Mouse (Mus musculus): ENCODE data around the gene Nkx2-1. TPM values are rescaled to one million over a fixed set of nuclear protein-coding genes. Genes with fewer than 3 reads are reported as not detected.

The Nkx2-1 gene
- 84.7 and 87.6 TPM in 2 replicates for polyA plus RNA-seq (2015; fragmentation: Nextera tagmentation; extraction: Ambion mirVana)

DNA sequence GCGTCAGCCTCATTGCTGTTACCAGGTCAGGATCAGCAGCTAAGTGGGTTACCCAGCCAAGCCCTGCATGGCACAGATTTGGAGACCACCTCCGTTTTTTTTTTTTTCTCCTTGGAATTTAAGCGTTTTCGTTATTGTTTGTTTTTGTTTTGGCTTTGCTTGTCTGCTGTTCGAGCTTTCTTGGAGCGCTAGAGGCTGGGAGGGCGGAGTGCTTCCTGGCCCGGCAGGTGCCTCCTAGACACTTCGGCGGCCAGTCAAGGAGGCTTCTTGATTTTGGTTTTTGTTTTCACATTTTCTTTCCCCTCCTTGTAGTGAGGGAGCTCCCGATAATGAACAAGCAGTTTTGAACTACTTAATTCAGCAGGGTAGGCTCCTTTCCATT, at the start of gene Nkx2-1:
Gene Nkx2-1, minus strand, starts transcription at position 25 of the 382 bp plus-strand sequence.
- no peaks in the 10 kb centered on the region for H3K36me3 ChIP-seq
- H3K27ac ChIP-seq: peak within 1 kb of the TSS; percentile 97
- no peaks in the 10 kb centered on the region for H3K9me3 ChIP-seq
- peaks cover 13% of the 10 kb centered on the region; the same call in 1 of the 2 replicates for H3K4me1 ChIP-seq
- peak within 1 kb of the TSS; percentile 53 for H3K4me3 ChIP-seq
- H3K9ac ChIP-seq: peak within 1 kb of the TSS; percentile 73
- peak within 1 kb of the TSS; percentile 54 for H3K4me2 ChIP-seq
- ATAC-seq (ENCODE audit: borderline replicate concordance, extremely low read depth, low FRiP score, low TSS enrichment): no peak
- 1% methylated on average over 11 of the region's 11 CpGs for WGBS
- H3K27me3 ChIP-seq: peaks cover 91% of the 10 kb centered on the region

DNA sequence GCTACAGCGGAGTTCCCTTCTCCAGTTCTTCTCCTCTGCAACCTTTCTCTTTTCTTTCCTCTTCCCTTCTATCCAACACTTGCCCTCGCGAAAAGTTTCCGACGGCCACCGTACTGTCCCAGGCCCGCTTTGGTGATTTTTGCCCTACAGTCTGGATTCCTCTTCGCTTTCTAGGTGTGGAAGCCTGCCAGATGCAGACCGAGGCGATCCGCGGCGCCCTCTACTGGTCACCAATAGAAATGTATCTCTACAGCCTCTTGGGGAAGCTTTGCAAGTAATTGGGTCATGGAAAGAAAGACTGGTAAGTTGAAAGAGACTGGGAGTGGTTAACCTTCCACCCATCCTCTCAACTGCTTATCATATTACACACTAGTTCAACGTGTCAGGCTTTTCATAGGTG, 4.4 kb upstream of the Nkx2-1 start:
- peaks cover 52% of the 10 kb centered on the region for H3K27me3 ChIP-seq
- H3K4me3 ChIP-seq: peak overlapping the region; percentile 13; the same call in 1 of the 2 replicates
- peak overlapping the region; percentile 26; the same call in 1 of the 2 replicates for H3K9ac ChIP-seq
- H3K4me2 ChIP-seq: peak overlapping the region; percentile 46
- ATAC-seq (ENCODE audit: borderline replicate concordance, extremely low read depth, low FRiP score, low TSS enrichment): no peak
- no peaks in the 10 kb centered on the region for H3K9me3 ChIP-seq
- under 1% methylated on average over 14 of the region's 14 CpGs for WGBS
- H3K27ac ChIP-seq: peak overlapping the region; percentile 34; the same call in 1 of the 2 replicates
- H3K4me1 ChIP-seq: 0 out of 2 replicates have a peak, but pooled peaks cover 9% of the 10 kb centered on the region
- H3K36me3 ChIP-seq: no peaks in the 10 kb centered on the region

DNA sequence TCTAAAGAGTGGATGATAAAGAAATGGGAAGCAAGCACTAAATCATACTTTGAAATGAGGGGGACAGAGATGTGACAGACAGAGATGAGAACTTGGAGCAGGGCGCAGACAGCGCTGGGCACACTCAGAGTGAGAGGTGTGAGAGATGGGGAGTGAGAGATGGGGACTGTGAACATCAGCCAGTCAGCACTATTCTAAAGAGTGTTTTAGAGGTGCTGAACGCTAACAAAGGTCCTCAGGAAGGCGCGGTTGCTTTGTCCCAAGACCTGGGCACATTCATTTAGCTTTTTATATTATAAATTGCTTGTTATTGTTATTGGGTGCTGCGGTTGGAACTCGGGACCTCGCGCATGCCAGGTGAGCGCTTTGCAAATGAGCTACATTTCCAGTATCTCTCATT, 3.9 kb upstream of the Nkx2-1 start:
- peak overlapping the region; percentile 13; the same call in 1 of the 2 replicates for H3K4me3 ChIP-seq
- no peaks in the 10 kb centered on the region for H3K9me3 ChIP-seq
- no peaks in the 10 kb centered on the region for H3K36me3 ChIP-seq
- H3K27ac ChIP-seq: peak overlapping the region; percentile 34; the same call in 1 of the 2 replicates
- WGBS: 5% methylated on average over 10 of the region's 10 CpGs
- peaks cover 57% of the 10 kb centered on the region for H3K27me3 ChIP-seq
- ATAC-seq (ENCODE audit: borderline replicate concordance, extremely low read depth, low FRiP score, low TSS enrichment): no peak
- 0 out of 2 replicates have a peak, but pooled peaks cover 9% of the 10 kb centered on the region for H3K4me1 ChIP-seq
- peak overlapping the region; percentile 46 for H3K4me2 ChIP-seq
- H3K9ac ChIP-seq: peak overlapping the region; percentile 26; the same call in 1 of the 2 replicates

DNA sequence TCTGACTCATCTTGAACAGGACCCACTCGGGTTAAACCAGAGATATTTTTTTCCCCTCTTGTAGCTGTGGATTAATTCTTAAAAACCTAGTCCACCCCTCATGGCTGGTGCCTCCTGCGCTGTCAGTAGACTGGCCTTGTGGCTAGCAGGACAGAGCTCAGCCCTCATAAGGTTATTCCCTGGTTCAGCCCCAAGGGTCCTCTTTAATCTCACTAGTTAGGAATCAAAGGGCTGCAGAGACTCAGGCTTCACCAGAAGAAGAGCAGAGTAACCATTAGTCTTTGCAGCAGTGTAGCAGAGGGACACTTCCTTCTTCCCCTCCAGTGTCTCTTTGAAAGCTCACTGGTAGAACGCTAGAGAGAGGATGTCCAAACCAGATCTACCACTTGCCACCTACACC, 1.9 kb upstream of the Nkx2-1 start:
- Histone ChIP-seq H3K9ac (no peak overlapping the region), H3K27ac (peak overlapping the region; percentile 97), H3K36me3 (no peaks in the 10 kb centered on the region), H3K4me1 (peaks cover 13% of the 10 kb centered on the region; the same call in 1 of the 2 replicates), H3K4me3 (no peak overlapping the region; the same call in 1 of the 2 replicates), H3K9me3 (no peaks in the 10 kb centered on the region), H3K27me3 (peaks cover 76% of the 10 kb centered on the region), H3K4me2 (peak overlapping the region; percentile 54)
- WGBS: 3% methylated on average over 3 of the region's 3 CpGs
- no peak for ATAC-seq (ENCODE audit: borderline replicate concordance, extremely low read depth, low FRiP score, low TSS enrichment)

DNA sequence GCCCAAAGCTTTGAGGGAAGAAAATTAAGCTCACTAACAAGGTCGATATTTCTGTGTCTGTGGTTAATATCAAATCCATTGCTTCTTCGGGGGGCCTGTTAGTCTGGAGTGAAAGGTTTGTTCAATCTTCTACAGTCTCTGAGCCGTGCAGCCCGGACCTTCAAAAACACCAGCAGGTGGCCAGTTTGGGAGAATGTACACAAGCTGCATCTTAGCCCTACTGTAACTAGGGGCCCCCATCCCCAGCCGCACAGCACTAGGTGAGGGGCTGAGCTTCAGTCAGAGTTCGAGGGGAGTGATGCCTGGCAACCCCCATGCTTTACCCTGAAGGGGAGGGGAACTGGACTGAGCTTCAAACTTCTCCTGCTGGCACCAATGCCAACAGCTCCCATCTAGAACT, 1.2 kb upstream of the Nkx2-1 start:
- no peaks in the 10 kb centered on the region for H3K9me3 ChIP-seq
- peaks cover 82% of the 10 kb centered on the region for H3K27me3 ChIP-seq
- under 1% methylated on average over 6 of the region's 6 CpGs for WGBS
- H3K4me3 ChIP-seq: peak overlapping the region; percentile 53
- peak overlapping the region; percentile 54 for H3K4me2 ChIP-seq
- peak overlapping the region; percentile 97 for H3K27ac ChIP-seq
- peaks cover 13% of the 10 kb centered on the region; the same call in 1 of the 2 replicates for H3K4me1 ChIP-seq
- H3K36me3 ChIP-seq: no peaks in the 10 kb centered on the region
- no peak for ATAC-seq (ENCODE audit: borderline replicate concordance, extremely low read depth, low FRiP score, low TSS enrichment)
- H3K9ac ChIP-seq: peak overlapping the region; percentile 73

DNA sequence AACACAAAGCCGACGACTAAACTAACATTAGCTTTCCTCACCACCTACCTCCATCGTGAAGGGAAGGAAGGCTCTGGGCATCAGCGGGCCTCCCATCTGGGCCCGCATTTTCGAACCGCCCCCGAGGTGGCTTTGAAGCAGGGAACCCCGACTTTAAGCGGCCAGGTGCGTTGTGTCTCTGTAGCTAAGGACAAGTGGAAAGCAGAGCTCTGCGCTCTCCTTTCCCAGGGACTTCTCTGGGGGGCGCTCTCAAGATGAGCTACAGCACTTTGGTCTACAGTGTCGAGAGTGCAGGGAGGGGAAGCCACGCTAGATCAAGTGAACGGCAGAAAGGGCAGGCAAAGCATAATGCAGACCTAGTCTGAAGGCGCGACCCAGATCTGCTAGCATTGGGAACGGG, 634 bp upstream of the Nkx2-1 start:
- H3K27ac ChIP-seq: peak overlapping the region; percentile 97
- peak overlapping the region; percentile 54 for H3K4me2 ChIP-seq
- peak overlapping the region; percentile 53 for H3K4me3 ChIP-seq
- no peaks in the 10 kb centered on the region for H3K36me3 ChIP-seq
- peaks cover 86% of the 10 kb centered on the region for H3K27me3 ChIP-seq
- H3K9me3 ChIP-seq: no peaks in the 10 kb centered on the region
- under 1% methylated on average over 19 of the region's 19 CpGs for WGBS
- H3K9ac ChIP-seq: peak overlapping the region; percentile 73
- ATAC-seq (ENCODE audit: borderline replicate concordance, extremely low read depth, low FRiP score, low TSS enrichment): no peak
- peaks cover 13% of the 10 kb centered on the region; the same call in 1 of the 2 replicates for H3K4me1 ChIP-seq

DNA sequence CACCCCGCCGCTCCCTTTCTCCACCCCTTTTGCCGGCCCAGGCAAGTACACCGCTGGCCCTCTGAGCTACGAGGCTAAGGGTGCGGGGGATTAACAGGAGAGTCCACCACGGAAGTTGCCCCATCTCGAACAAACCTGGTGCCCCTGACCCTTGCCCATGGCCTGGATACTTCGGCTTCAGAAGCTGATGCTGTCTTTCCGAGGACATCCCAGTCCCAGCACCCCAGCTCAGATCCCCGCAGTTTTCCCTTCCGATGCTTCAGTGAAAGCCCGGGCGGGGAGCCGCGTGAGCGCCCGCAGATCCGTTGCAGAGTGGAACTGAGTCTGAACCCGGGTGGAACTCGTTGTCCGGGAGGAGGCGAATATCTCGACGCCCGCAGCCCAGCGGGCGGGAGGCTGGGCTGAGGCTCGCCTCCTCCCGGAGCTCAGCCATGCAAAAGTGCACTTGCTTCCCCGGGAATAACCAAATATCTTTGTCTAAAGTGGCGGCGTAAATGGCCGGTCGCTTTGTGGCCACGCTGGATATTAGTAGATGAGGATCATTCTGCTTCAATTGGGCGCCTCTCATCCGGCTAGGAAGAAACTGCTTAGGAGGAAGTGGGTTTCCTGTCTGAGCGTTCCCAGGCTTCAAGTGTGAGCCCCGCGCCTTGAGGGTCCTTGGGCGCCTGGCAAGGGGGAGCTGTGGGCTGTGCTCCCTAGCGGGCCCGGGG, 379 bp downstream of the Nkx2-1 start:
- H3K27ac ChIP-seq: peak overlapping the region; percentile 97
- no peak; the same call in 1 of the 2 replicates for ATAC-seq (ENCODE audit: borderline replicate concordance, extremely low read depth, low FRiP score, low TSS enrichment)

DNA sequence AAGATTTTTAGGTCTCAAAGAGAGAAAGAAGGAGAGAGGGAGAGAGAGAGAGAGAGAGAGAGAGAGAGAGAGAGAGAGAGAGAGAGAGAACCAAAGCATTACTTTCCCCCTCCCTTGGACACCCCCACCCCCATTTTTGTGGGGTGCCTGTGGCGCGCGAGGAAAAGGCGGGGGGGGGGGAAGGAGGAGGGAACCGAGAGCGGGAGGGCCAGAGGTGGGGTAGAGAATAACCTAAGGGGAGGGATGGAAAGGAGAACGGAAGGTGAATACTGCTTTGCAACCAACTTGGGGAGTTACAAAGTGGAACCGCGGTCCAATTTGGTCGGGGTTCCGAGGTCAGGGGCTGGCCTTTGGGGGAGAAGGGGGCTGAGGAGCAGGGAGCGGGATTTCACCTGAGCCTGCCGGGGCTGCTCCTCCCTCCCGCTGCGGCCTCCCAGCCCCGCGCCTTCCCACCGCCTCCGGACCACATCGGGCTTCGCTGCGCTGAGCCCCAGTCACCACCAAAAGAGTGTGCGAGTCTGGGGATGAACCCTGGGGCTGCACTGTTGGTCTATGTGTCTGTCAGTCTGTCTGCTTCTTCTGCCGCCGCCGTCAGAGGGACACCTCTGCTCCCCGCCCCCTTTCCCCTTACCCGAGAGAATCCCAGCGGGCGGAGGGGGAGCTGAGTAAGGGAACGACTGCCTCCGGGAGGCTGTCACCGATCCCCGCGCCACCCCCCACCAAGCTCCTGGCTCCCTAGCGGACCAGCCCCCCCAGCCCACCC, 1.1 kb downstream of the Nkx2-1 start:
- Histone ChIP-seq H3K27me3 (peaks cover 95% of the 10 kb centered on the region), H3K4me1 (peaks cover 10% of the 10 kb centered on the region; the same call in 1 of the 2 replicates), H3K9me3 (no peaks in the 10 kb centered on the region), H3K4me2 (peak overlapping the region; percentile 54; the same call in 1 of the 2 replicates), H3K9ac (peak overlapping the region; percentile 73), H3K27ac (peak overlapping the region; percentile 97), H3K36me3 (no peaks in the 10 kb centered on the region), H3K4me3 (peak overlapping the region; percentile 53)
- ATAC-seq (ENCODE audit: borderline replicate concordance, extremely low read depth, low FRiP score, low TSS enrichment): peak; percentile 48
- WGBS: under 1% methylated on average over 29 of the region's 36 CpGs

More for the DNA sequence above, 379 bp downstream of the Nkx2-1 start:
- Histone ChIP-seq H3K9ac (peak overlapping the region; percentile 73), H3K36me3 (no peaks in the 10 kb centered on the region), H3K27me3 (peaks cover 92% of the 10 kb centered on the region), H3K4me1 (peaks cover 13% of the 10 kb centered on the region; the same call in 1 of the 2 replicates), H3K9me3 (no peaks in the 10 kb centered on the region), H3K4me2 (peak overlapping the region; percentile 54), H3K4me3 (peak overlapping the region; percentile 53)
- WGBS: 0% methylated on average over 44 of the region's 44 CpGs

DNA sequence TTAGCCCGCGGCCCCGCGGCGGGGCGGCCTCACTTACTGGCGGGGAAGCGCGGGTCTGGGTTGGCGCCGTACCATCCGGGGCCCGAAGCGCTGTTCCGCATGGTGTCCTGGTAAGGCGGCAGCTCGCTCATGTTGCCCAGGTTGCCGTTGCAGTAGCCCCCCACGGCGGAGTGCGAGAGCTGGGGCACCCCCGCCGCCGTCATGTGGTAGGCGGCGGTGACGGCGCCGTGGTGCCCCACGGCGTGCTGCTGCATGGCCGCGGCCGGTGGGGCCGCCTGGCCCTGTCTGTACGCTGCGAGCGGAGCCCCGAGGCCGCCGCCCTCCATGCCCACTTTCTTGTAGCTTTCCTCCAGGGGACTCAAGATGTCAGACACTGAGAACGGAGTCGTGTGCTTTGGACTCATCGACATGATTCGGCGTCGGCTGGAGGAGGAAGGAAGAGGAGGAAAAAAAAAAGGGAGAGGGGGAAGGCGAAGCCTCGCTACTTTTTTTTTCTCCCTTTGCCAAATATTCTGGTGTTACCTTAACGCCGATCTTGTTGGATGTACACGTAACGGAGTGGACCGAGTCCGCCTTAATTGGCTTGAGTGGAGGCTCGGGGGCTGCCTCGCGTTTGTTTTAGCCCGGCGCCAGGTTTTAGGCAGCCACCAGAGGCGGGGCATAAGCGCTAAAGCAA, 1.9 kb downstream of the Nkx2-1 start:
- peak overlapping the region; percentile 73 for H3K9ac ChIP-seq
- peak overlapping the region; percentile 53 for H3K4me3 ChIP-seq
- H3K36me3 ChIP-seq: no peaks in the 10 kb centered on the region
- under 1% methylated on average over 62 of the region's 62 CpGs for WGBS
- peak overlapping the region; percentile 97 for H3K27ac ChIP-seq
- H3K4me1 ChIP-seq: peaks cover 4% of the 10 kb centered on the region; the same call in 1 of the 2 replicates
- H3K27me3 ChIP-seq: peaks cover 95% of the 10 kb centered on the region
- ATAC-seq (ENCODE audit: borderline replicate concordance, extremely low read depth, low FRiP score, low TSS enrichment): peak; percentile 40
- no peaks in the 10 kb centered on the region for H3K9me3 ChIP-seq
- H3K4me2 ChIP-seq: peak overlapping the region; percentile 48

DNA sequence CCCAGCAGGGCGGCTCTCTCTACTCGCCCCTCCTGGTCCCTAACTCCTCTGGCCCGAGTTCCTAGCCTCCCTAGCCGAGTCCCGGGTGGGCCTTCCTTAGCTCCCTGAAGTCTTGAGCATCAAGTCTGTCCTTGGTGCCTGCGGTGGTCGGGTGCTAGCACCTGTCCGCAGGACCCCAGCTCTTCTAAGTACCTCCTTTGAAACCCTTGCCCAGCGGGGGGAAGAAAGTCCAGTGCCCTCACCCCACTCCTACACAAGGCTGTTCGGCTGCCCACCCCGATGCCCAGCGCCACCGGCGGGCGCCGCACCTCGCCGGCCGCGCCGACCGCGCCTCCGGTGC, 2.4 kb downstream of the Nkx2-1 start:
- no peaks in the 10 kb centered on the region for H3K36me3 ChIP-seq
- WGBS: under 1% methylated on average over 23 of the region's 24 CpGs
- H3K27ac ChIP-seq: peak overlapping the region; percentile 97
- H3K4me3 ChIP-seq: peak overlapping the region; percentile 53
- H3K4me1 ChIP-seq: peaks cover 4% of the 10 kb centered on the region; the same call in 1 of the 2 replicates
- no peaks in the 10 kb centered on the region for H3K9me3 ChIP-seq
- H3K27me3 ChIP-seq: peaks cover 95% of the 10 kb centered on the region
- ATAC-seq (ENCODE audit: borderline replicate concordance, extremely low read depth, low FRiP score, low TSS enrichment): no peak
- H3K4me2 ChIP-seq: peak overlapping the region; percentile 48
- H3K9ac ChIP-seq: peak overlapping the region; percentile 73

All from lung, embryonic 15.5 days (tissue).